Mouse (Mus musculus): Measurements from ENCODE around the gene Ccdc174. TPM values are rescaled to one million over a fixed set of nuclear protein-coding genes. Genes with fewer than 3 reads are reported as not detected.

The Ccdc174 gene
- polyA plus RNA-seq (2012; rRNA removed) (3.6 and 6.8 TPM in 2 replicates), polyA plus RNA-seq (2014; fragmentation: Nextera tagmentation; extraction: Ambion mirVana) (10.9 and 13.9 TPM in 2 replicates)

DNA sequence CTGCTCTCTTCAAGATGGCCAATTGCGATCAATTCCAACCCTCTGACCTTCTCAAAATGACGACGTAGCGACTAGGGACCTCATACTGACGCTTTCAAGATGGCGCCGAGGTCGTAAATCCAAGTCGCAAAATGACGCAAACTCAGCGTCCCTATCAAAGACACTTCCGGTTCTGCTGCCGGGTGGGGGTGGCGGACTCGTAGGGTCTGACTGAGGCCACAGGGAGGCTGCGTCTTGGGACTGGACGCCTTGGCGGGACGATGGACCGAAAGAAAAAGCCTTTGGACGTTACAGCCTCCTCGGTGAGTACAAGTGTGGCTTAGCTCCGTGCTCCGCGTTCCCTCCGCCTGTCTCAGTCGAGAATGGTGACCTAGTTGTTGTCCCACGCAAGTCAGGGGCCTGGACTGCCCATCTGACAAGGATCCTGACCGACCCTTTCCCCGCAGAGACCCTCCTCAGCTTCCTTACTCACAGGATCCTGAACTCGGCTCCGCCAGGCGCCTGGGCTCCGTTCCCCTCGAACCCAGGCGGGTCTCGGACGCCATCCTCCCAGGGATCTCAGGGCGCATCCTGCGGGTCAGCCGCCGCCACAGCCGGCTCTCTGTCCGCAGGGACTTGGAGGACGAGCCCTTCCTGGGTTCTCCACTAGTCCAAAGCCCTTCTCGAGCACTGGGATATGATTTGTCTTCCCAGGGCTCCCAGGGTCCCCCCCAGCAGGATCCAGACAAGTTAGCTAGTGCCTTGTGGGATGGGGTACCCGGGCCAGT lies at the start of gene Ccdc174:
Gene Ccdc174, plus strand, starts transcription at position 169 of the 767 bp plus-strand sequence.
- under 1% methylated on average over 47 of the region's 47 CpGs for WGBS (ENCODE audit: insufficient replicate concordance)
- DNase-seq (ENCODE audit: low read depth in 3 of 3, low spot score in 3 of 3): peak; percentile 96
- TF ChIP-seq EP300 (IDR thresholded peaks at IDR 0.05; ENCODE audit: low read depth): no peak
- no peak for TF ChIP-seq CTCF (IDR thresholded peaks at IDR 0.05; ENCODE audit: low read depth)
- H3K4me2 ChIP-seq (ENCODE audit: low read depth): peak within 1 kb of the TSS; percentile 79
- peaks cover 7% of the 10 kb centered on the region in 2 experiments for H3K4me1 ChIP-seq (replicated peaks; ENCODE audit: control insufficient read depth in 2 of 2, insufficient read depth in 2 of 2, low read length in 1 of 2)
- peak; percentile 96 for ATAC-seq (ENCODE audit: insufficient read depth)
- peak within 1 kb of the TSS; percentile 82 for H3K9ac ChIP-seq (replicated peaks)
- no peaks in the 10 kb centered on the region for H3K27me3 ChIP-seq (ENCODE audit: control insufficient read depth, insufficient read depth, low read length)
- no peaks in the 10 kb centered on the region for H3K9me3 ChIP-seq (ENCODE audit: control insufficient read depth, low read length)
- no peak within 1 kb of the TSS for H3K27ac ChIP-seq
- H3K4me3 ChIP-seq (ENCODE audit: insufficient read depth in 1 of 2, low read depth in 2 of 2, low read length in 2 of 2): peak within 1 kb of the TSS; percentile 91 to 98
- peaks cover 15% of the 10 kb centered on the region for H3K36me3 ChIP-seq (replicated peaks; ENCODE audit: control insufficient read depth, insufficient read depth, low read depth)

DNA sequence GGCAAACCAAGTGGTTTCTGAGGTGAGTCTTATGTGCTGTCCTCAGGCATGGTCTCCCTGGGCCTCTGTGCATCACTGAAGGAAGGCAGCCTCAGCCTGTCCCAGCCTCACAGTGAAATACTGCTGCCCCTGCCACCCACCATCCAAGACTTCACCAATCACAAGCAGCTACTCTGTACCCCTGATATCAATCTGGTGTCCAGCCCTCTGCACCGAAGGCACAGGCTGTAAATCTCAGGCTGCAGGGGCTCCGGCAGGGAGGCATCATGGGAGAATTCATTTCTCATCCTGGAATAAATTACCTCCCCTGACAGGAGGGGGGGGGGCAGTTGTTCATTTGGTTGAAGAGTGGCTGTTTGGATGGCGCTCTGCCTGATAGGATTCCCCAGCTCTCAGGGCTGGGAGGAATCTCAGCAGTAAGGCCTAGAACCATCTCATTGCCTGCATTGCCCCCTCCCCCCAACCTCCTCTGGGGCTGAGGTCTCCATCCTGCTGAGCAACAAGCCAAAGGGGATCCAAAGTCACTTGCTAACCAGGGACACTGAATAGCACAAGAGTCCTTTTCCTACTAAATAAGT lies 44.9 kb upstream of the Ccdc174 start:
- DNase-seq (ENCODE audit: low read depth in 3 of 3, low spot score in 3 of 3): no peak
- H3K27me3 ChIP-seq (ENCODE audit: control insufficient read depth, insufficient read depth, low read length): no peaks in the 10 kb centered on the region
- no peak overlapping the region for H3K27ac ChIP-seq
- H3K9ac ChIP-seq (replicated peaks): no peak overlapping the region
- no peak for TF ChIP-seq EP300 (IDR thresholded peaks at IDR 0.05; ENCODE audit: low read depth)
- TF ChIP-seq CTCF (IDR thresholded peaks at IDR 0.05; ENCODE audit: low read depth): no peak
- H3K4me3 ChIP-seq (ENCODE audit: insufficient read depth in 1 of 2, low read depth in 2 of 2, low read length in 2 of 2): no peak overlapping the region
- no peak overlapping the region for H3K4me2 ChIP-seq (ENCODE audit: low read depth)
- no peaks in the 10 kb centered on the region for H3K36me3 ChIP-seq (replicated peaks; ENCODE audit: control insufficient read depth, insufficient read depth, low read depth)
- no peak for ATAC-seq (ENCODE audit: insufficient read depth)
- no peaks in the 10 kb centered on the region for H3K4me1 ChIP-seq (replicated peaks; ENCODE audit: control insufficient read depth in 2 of 2, insufficient read depth in 2 of 2, low read length in 1 of 2)
- WGBS (ENCODE audit: insufficient replicate concordance): 60% methylated on average over 3 of the region's 3 CpGs
- no peaks in the 10 kb centered on the region for H3K9me3 ChIP-seq (ENCODE audit: control insufficient read depth, low read length)

DNA sequence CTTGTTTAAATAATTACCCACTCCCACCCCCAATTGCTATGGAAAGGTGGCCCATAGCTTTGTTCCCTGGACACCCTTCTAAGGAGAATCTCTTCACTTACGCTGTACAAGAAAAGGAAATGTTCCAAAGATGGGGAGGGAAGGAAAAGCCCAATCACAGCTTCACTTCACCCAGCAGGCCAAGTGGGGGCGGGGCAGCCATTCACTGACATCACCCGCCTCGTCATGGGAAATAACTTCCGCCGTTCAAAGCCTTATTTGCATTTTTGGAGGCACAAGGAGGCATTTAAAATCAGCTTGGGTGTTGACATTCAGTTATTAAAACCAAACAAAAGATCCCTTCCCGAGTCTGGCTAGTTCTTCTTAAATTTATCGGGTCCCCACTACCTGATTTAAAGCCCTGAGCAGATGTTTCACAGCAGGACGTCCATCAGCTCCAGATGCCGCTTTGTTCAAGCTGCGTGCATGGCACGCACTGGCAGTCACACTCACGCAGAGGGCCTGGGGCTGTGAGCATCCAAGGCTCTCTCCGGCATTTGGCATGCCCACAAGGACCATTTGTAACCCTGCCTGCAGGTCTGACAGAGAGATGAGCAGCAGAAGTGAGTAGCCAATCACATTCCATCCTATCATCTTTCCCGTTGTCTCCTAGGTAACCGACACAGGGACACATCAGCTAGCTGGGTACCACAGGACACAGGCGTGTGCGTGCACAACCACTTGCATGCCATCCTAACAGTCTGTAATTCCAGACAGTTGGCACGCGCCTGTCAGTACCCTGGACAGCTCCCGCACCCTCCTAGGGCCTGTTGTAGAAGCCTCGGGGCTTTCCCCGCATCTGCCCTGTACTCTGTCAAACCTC lies 38.6 kb upstream of the Ccdc174 start:
- Histone ChIP-seq H3K36me3 (replicated peaks; ENCODE audit: control insufficient read depth, insufficient read depth, low read depth) (no peaks in the 10 kb centered on the region), H3K4me2 (ENCODE audit: low read depth) (no peak overlapping the region), H3K4me3 (ENCODE audit: insufficient read depth in 1 of 2, low read depth in 2 of 2, low read length in 2 of 2) (no peak overlapping the region), H3K9ac (replicated peaks) (no peak overlapping the region), H3K27me3 (ENCODE audit: control insufficient read depth, insufficient read depth, low read length) (peaks cover 28% of the 10 kb centered on the region), H3K4me1 (replicated peaks; ENCODE audit: control insufficient read depth in 2 of 2, insufficient read depth in 2 of 2, low read length in 1 of 2) (no peaks in the 10 kb centered on the region), H3K27ac (no peak overlapping the region), H3K9me3 (ENCODE audit: control insufficient read depth, low read length) (no peaks in the 10 kb centered on the region)
- TF ChIP-seq EP300 (IDR thresholded peaks at IDR 0.05; ENCODE audit: low read depth) (no peak), CTCF (IDR thresholded peaks at IDR 0.05; ENCODE audit: low read depth) (no peak)
- WGBS (ENCODE audit: insufficient replicate concordance): 15% methylated on average over 23 of the region's 23 CpGs
- ATAC-seq (ENCODE audit: insufficient read depth) (no peak), DNase-seq (ENCODE audit: low read depth in 3 of 3, low spot score in 3 of 3) (peak in 2 of 3 experiments; percentile 3 to 4)

DNA sequence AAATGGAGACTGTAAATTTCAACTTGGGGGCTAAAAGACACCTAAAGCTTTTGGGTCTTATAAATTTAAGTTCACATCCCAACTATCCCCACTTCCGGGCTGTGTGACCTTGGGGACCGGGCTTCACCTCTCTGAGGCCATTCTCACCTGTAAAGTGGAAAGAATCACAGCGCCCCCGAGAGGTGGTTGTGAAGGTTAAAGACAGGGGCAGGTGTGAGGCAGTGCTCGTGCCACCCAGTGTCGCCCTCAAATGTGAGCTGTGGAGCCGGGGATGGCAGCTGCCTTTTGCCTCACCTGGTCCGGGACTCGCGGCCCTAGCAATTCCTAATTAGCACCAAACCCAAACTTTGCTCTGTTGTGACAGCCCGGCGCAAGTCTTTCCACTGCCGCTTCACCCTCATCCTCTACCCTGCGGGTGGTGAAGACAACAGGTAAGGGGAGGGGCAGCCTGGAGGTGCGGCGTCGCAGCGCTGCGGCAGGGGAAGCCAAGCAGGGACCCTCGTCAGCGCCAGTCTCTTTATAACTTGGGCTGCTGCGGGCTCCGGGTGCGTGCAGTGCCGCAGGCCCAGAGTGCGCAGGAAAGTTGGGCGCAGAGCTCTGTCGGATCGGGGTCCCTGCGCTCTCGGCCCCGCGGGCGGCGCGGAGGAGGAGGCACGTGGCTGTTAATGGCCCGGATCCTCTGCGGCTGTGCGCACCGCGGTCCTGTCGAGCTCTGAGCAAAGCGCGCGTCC lies 34.8 kb upstream of the Ccdc174 start:
- ATAC-seq (ENCODE audit: insufficient read depth): no peak
- no peak for DNase-seq (ENCODE audit: low read depth in 3 of 3, low spot score in 3 of 3)
- peak overlapping the region in 1 of 2 experiments; percentile 33; a peak in 2 of 4 replicates for H3K4me3 ChIP-seq (ENCODE audit: insufficient read depth in 1 of 2, low read depth in 2 of 2, low read length in 2 of 2)
- no peaks in the 10 kb centered on the region for H3K4me1 ChIP-seq (replicated peaks; ENCODE audit: control insufficient read depth in 2 of 2, insufficient read depth in 2 of 2, low read length in 1 of 2)
- peaks cover 37% of the 10 kb centered on the region for H3K27me3 ChIP-seq (ENCODE audit: control insufficient read depth, insufficient read depth, low read length)
- H3K27ac ChIP-seq: no peak overlapping the region
- H3K36me3 ChIP-seq (replicated peaks; ENCODE audit: control insufficient read depth, insufficient read depth, low read depth): no peaks in the 10 kb centered on the region
- H3K9ac ChIP-seq (replicated peaks): no peak overlapping the region
- 4% methylated on average over 44 of the region's 46 CpGs for WGBS (ENCODE audit: insufficient replicate concordance)
- TF ChIP-seq CTCF (IDR thresholded peaks at IDR 0.05; ENCODE audit: low read depth): no peak
- TF ChIP-seq EP300 (IDR thresholded peaks at IDR 0.05; ENCODE audit: low read depth): no peak
- H3K9me3 ChIP-seq (ENCODE audit: control insufficient read depth, low read length): no peaks in the 10 kb centered on the region
- H3K4me2 ChIP-seq (ENCODE audit: low read depth): 0 out of 2 replicates have a peak overlapping the region, but pooled peaks have one; percentile 13

Measured in liver, embryonic 14.5 days (tissue).